Comparison of ENCODE assay signal across 16 mouse cellular contexts in the genomic region with DNA sequence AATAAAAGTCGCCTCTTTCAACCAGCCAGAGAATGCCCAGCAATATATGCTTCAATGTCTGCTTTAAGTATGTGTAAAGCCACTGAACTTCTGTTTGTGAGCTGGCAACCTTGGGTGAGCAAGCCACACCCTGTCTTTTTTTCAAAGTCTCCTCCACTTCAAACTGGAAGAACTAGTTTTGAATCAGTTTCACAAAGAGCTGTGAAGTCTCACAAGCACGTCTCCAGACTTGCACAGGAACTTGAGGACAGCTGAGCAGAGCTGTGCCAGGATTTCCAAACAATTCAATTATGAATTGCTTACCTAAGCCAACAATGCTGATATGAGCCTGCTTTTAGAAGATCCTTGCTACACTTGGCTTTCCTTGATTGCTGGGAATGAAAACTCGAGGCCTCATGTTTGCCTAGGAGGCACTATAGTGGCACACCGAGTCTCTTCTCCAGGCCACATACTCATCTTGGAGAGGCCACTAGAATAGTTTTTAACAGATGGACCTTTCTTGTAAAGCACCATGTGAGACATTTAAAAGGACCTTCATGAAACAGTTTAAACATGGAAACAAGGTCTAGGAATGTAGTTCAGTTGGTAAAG.
A peak's percentile ranks its signal among the peaks of the same experiment; 100 is the strongest.
DNase-seq lines count a peak whose midpoint lies in the region; ATAC-seq lines count a peak whose summit lies in the region.
"Had no signal": no experiment of that assay in that cellular context is flagged by ENCODE, and none has a peak within 500 bp of the region (broad histone marks: within the 10 kb centered on the region; RNA-seq: fewer than 3 reads in every experiment).

No protein-coding gene starts in this region.

- H3K9me3 ChIP-seq in limb, embryonic 15.5 days: no peaks in the 10 kb centered on the region
- H3K9me3 ChIP-seq: heart, embryonic 13.5 days; neural tube, embryonic 12.5 days had no signal

- no peak overlapping the region for H3K9ac ChIP-seq in limb, embryonic 15.5 days
- H3K9ac ChIP-seq: heart, embryonic 13.5 days; neural tube, embryonic 12.5 days had no signal

- no peak for ATAC-seq in limb, embryonic 15.5 days (ENCODE audit: insufficient number of reproducible peaks, low FRiP score, low TSS enrichment, low read depth)
- ATAC-seq: hindbrain, postnatal 0 days had no signal

- peak overlapping the region; percentile 40 for H3K27ac ChIP-seq in limb, embryonic 15.5 days
- H3K27ac ChIP-seq: heart, embryonic 13.5 days; hindbrain, postnatal 0 days; neural tube, embryonic 12.5 days had no signal

- H3K4me1 ChIP-seq in limb, embryonic 15.5 days: 0 out of 2 replicates have a peak, but pooled peaks cover 1% of the 10 kb centered on the region
- H3K4me1 ChIP-seq: neural tube, embryonic 12.5 days had no signal

- H3K27me3 ChIP-seq in limb, embryonic 15.5 days: no peaks in the 10 kb centered on the region
- H3K27me3 ChIP-seq: heart, embryonic 13.5 days; neural tube, embryonic 12.5 days had no signal

- H3K4me2 ChIP-seq in limb, embryonic 15.5 days: no peak overlapping the region
- H3K4me2 ChIP-seq: heart, embryonic 13.5 days; neural tube, embryonic 12.5 days had no signal

- no peaks in the 10 kb centered on the region for H3K36me3 ChIP-seq in limb, embryonic 15.5 days
- H3K36me3 ChIP-seq: heart, embryonic 13.5 days; neural tube, embryonic 12.5 days had no signal

- peak; percentile 6 to 13 for DNase-seq in urinary bladder, postnatal 36 days (ENCODE audit: low spot score in 2 of 2)
- DNase-seq in urinary bladder, postnatal 25 days (ENCODE audit: low spot score): no peak
- DNase-seq in lung, postnatal 25 days (ENCODE audit: low spot score): peak; percentile 74
- no peak for DNase-seq in retina, embryonic 14.5 days (ENCODE audit: low spot score)
- DNase-seq in frontal cortex, postnatal 10 days (ENCODE audit: low spot score in 2 of 2): no peak
- no peak for DNase-seq in adrenal gland, postnatal 10 days
- DNase-seq: cerebellum, adult 2 months; gastrocnemius, postnatal 36 days; heart, postnatal 4 days; kidney, postnatal 14 days; right cerebral cortex, postnatal 4 days; thymus, postnatal 14 days had no signal

- 63% methylated on average over 4 of the region's 4 CpGs for WGBS in limb, embryonic 15.5 days

- H3K4me3 ChIP-seq in limb, embryonic 15.5 days: no peak overlapping the region
- H3K4me3 ChIP-seq: heart, embryonic 13.5 days; neural tube, embryonic 12.5 days had no signal

Comparison
In these comparisons a context has a peak if more than half of its experiments do, and no peak if none do; other contexts are left out.
1. DNase-seq: peak in urinary bladder, postnatal 36 days (2 of 2) and lung, postnatal 25 days (single experiment); none in urinary bladder, postnatal 25 days (single experiment), retina, embryonic 14.5 days (single experiment), frontal cortex, postnatal 10 days (0 of 2) and adrenal gland, postnatal 10 days (single experiment).